Mouse (Mus musculus): ENCODE results near the gene Adamts15. TPM values are rescaled to one million over a fixed set of nuclear protein-coding genes. Genes with fewer than 3 reads are reported as not detected.

Adamts15 gene
- 6.8 and 8.0 TPM in 2 replicates for polyA plus RNA-seq (2015; fragmentation: Nextera tagmentation; extraction: Ambion mirVana)

DNA sequence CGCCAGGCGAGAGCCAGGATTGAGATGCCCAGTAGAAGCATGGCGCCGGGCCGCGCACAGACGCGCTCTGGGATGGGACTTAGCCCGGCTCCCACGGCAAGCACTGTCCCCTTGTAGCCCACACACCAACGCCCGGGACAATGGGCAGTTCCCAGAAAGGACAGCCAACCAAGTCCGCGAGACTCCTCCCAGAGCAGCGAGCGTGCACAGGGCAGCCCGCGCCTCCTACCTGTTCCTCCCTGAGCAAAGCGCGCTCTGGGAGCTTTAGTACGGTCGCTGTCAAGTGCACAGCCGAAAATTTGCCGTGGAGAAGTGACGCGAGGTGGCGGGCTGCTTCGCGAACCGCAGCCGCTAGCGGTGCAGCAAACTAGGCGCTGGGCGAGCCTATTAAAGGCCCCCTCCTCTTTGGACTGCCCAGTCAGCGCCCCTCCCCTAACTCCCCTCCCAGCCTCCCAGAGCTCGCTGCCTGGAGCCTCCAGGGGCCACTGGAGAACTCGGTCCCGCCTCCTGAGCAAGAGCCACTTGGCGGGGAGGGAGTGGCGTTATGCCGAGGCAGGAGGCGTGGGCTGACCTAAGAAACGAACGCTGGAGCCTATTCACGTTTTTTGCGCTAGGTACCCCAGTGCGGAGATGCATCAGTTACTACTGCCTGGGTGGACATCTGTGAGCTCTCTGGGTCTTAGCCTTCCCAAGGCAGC lies at the start of gene Adamts15:
Gene Adamts15, minus strand, starts transcription at position 256 of the 698 bp plus-strand sequence.
- H3K27me3 ChIP-seq, result peaks cover 26% of the 10 kb centered on the region
- ATAC-seq (replicated peaks; ENCODE audit: low FRiP score), result peak; percentile 94
- peaks cover 25% of the 10 kb centered on the region for H3K4me1 ChIP-seq
- under 1% methylated on average over 47 of the region's 47 CpGs for whole genome bisulfite sequencing
- peak within 1 kb of the TSS; percentile 46 for H3K9ac ChIP-seq
- no peak within 1 kb of the TSS for H3K27ac ChIP-seq
- H3K4me2 ChIP-seq, result peak within 1 kb of the TSS; percentile 82
- no peaks in the 10 kb centered on the region for H3K36me3 ChIP-seq
- no peaks in the 10 kb centered on the region for H3K9me3 ChIP-seq (replicated peaks)
- peak within 1 kb of the TSS; percentile 57 for H3K4me3 ChIP-seq (replicated peaks)

DNA sequence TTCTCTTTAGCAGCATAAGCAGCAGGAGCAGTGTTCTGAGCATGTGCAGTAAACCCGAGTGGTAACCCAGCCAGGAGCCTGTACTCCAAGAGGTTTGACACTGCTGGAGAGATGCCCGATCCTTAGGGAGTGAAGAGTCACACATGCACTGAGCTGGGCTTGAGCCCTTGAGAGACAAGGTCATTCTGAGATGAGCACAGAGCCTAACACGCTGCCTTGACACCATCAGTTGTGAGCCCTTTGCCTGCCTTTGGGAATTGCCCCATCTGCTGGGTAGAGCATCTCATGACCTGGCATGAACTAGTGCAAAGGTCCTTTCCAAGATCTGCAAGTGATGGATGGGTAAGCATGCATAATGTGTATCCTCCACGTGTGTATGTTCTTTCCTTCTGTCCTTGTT lies 49.7 kb upstream of the Adamts15 start:
- Histone ChIP-seq H3K4me2 (no peak overlapping the region), H3K27ac (no peak overlapping the region), H3K9ac (no peak overlapping the region), H3K27me3 (no peaks in the 10 kb centered on the region), H3K9me3 (replicated peaks) (no peaks in the 10 kb centered on the region), H3K36me3 (no peaks in the 10 kb centered on the region), H3K4me1 (no peaks in the 10 kb centered on the region), H3K4me3 (replicated peaks) (no peak overlapping the region)
- no peak for ATAC-seq (replicated peaks; ENCODE audit: low FRiP score)
- WGBS, result 62% methylated on average over 4 of the region's 4 CpGs

DNA sequence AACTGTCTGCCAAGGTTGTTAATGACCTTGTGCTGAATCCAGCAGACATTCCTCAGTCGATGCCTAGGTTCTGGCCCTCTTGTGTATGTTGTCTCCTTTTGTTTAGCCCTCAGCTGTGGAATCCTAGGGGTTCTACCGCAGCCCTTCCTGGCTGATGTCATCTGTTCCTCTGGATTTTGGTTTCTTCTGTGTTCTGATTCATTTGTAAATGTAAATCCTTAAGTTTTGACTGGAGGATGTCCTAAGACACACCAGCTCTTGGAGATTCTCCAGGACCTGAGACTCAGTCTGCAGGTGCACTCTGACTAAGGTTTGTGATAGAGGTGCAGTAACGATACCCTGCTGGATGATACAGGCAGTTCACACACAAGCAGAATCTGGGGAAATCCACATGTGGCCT lies 47.7 kb upstream of the Adamts15 start:
- H3K36me3 ChIP-seq, result no peaks in the 10 kb centered on the region
- WGBS, result 78% methylated on average over 3 of the region's 3 CpGs
- no peak overlapping the region for H3K4me2 ChIP-seq
- no peak overlapping the region for H3K9ac ChIP-seq
- no peaks in the 10 kb centered on the region for H3K27me3 ChIP-seq
- H3K9me3 ChIP-seq (replicated peaks), result no peaks in the 10 kb centered on the region
- no peak for ATAC-seq (replicated peaks; ENCODE audit: low FRiP score)
- H3K4me3 ChIP-seq (replicated peaks), result no peak overlapping the region
- H3K27ac ChIP-seq, result no peak overlapping the region
- no peaks in the 10 kb centered on the region for H3K4me1 ChIP-seq

DNA sequence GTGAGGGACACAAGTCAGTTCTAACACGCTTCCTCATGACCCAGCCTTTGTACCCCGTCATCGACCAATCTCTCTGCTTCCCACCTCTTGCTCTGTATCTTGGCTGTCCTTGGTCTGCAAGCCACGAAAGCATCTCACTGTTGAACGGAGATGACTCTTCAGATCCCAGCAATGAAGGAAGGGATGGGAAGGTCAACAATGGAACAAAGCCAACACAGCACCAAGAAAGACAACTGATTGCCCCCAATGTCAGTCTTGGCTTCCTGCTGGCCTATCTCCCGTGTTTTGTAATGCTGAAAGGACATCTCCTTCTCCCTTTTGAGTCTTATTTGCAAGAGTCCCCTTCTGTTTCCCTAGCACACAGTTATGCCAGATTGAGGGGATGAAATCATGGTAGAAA lies 45.9 kb upstream of the Adamts15 start:
- no peaks in the 10 kb centered on the region for H3K27me3 ChIP-seq
- WGBS, result 85% methylated on average over 6 of the region's 6 CpGs
- no peaks in the 10 kb centered on the region for H3K36me3 ChIP-seq
- ATAC-seq (replicated peaks; ENCODE audit: low FRiP score), result no peak
- H3K27ac ChIP-seq, result no peak overlapping the region
- no peak overlapping the region for H3K4me2 ChIP-seq
- no peaks in the 10 kb centered on the region for H3K9me3 ChIP-seq (replicated peaks)
- no peak overlapping the region for H3K4me3 ChIP-seq (replicated peaks)
- H3K4me1 ChIP-seq, result no peaks in the 10 kb centered on the region
- no peak overlapping the region for H3K9ac ChIP-seq

DNA sequence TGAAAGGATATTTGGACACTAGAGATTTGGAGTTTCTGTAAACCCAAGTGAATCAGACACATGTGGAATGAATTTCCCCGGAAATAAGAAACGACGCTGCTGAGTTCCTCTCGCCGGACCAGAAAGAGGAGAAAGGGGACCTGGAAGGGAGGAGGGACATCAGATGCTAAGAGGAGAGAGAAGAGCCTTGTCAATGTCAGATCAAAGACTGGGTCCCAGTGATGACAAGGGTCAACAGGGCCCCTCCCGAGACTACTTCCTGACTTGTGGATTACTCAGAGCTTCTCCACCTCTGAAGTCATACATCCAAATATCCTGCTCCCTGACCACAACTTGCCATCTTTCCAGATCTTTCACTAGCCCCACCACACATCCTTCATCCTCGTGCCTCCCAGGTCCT lies 44.6 kb upstream of the Adamts15 start:
- ATAC-seq (replicated peaks; ENCODE audit: low FRiP score), result no peak
- 54% methylated on average over 7 of the region's 7 CpGs for WGBS

DNA sequence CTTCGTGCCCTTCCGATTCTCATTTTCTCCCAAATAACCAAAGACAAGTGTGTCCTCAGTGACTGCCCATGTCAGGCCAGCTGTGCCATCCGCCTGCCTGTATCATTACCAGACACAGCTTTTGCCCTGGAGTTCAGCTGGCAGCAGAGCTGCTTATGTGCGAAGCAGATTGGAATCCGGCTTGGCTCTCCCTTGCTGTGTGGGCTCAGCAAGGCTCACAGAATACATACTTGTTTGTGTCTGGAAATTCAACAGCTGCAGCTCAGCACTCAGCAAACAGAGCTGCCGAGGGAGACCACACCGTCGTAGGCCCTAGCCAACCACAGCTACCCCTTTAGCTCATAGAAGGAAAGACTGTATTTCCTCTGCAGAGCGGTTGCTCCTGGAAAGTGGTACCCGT lies 42.4 kb upstream of the Adamts15 start:
- no peak for ATAC-seq (replicated peaks; ENCODE audit: low FRiP score)
- Histone ChIP-seq H3K27ac (no peak overlapping the region), H3K4me2 (no peak overlapping the region), H3K36me3 (no peaks in the 10 kb centered on the region), H3K4me1 (no peaks in the 10 kb centered on the region), H3K9ac (no peak overlapping the region), H3K4me3 (replicated peaks) (no peak overlapping the region), H3K9me3 (replicated peaks) (no peaks in the 10 kb centered on the region), H3K27me3 (no peaks in the 10 kb centered on the region)
- 78% methylated on average over 10 of the region's 10 CpGs for WGBS

More for the DNA sequence above, 44.6 kb upstream of the Adamts15 start:
- H3K9ac ChIP-seq, result no peak overlapping the region
- H3K4me2 ChIP-seq, result no peak overlapping the region
- H3K27ac ChIP-seq, result no peak overlapping the region
- no peaks in the 10 kb centered on the region for H3K9me3 ChIP-seq (replicated peaks)
- no peaks in the 10 kb centered on the region for H3K36me3 ChIP-seq
- H3K27me3 ChIP-seq, result no peaks in the 10 kb centered on the region
- no peak overlapping the region for H3K4me3 ChIP-seq (replicated peaks)
- no peaks in the 10 kb centered on the region for H3K4me1 ChIP-seq

DNA sequence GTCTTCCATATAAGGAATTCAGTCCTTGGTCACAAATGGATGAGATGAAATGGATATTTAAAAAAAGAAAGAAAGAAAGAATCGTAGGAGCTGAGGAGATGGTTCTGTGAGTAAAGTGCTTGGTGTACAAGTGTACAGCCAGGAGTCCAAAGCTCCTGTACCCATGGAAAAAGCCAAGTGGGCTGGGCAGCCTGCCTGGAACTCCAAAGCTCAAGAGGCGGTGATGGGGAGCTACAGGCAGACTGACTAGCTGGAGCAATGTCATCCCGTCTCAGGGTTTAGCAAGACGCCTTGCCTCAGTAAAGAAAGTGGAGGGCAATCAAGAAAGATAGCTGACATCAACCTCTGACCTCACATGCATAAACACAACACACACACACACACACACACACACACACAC lies 41.5 kb upstream of the Adamts15 start:
- Histone ChIP-seq H3K9me3 (replicated peaks) (no peaks in the 10 kb centered on the region), H3K4me2 (no peak overlapping the region), H3K4me3 (replicated peaks) (no peak overlapping the region), H3K9ac (no peak overlapping the region), H3K27me3 (no peaks in the 10 kb centered on the region), H3K4me1 (no peaks in the 10 kb centered on the region), H3K27ac (no peak overlapping the region), H3K36me3 (no peaks in the 10 kb centered on the region)
- ATAC-seq (replicated peaks; ENCODE audit: low FRiP score), result no peak
- WGBS, result 88% methylated on average over 4 of the region's 4 CpGs

DNA sequence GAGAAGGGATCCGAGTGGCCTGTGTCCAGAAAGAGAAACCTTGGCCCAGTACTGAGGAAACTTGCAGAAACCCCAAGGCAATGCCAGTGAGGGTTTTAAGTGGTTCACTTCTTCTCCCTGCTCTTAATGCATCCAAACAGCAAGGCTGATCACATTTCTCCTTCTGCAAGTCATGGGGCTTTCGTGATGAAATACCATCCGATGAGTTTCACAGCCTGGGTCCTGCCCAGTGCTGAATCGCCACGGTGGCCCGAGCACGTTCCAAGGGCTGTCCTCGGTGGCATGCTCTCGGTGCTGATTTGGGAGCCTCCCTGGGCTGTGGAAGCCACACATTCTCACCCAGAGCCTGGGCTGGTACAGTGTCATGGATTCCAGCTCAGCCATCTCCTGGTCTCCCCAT lies 33.0 kb upstream of the Adamts15 start:
- no peak overlapping the region for H3K4me3 ChIP-seq (replicated peaks)
- WGBS, result 82% methylated on average over 9 of the region's 9 CpGs

DNA sequence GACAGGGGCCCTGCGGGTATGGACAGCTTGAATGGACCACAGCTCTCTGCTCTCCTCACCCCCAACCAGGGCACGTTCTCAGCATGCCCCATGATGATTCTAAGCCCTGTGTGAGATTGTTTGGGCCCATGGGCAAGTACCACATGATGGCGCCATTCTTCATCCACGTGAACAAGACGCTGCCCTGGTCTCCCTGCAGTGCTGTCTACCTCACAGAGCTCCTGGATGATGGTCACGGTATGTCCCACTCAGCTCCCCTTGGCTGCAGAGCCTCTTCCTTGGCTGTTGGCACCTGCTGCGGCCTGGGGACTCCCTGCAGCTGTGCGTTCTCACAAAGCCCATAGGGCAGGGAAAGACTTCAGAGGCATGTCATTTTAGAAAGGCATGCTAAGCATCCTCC lies 31.0 kb upstream of the Adamts15 start:
- no peaks in the 10 kb centered on the region for H3K4me1 ChIP-seq
- H3K27me3 ChIP-seq, result no peaks in the 10 kb centered on the region
- no peak for ATAC-seq (replicated peaks; ENCODE audit: low FRiP score)
- no peak overlapping the region for H3K27ac ChIP-seq
- H3K36me3 ChIP-seq, result no peaks in the 10 kb centered on the region
- no peak overlapping the region for H3K9ac ChIP-seq
- no peak overlapping the region for H3K4me3 ChIP-seq (replicated peaks)
- 52% methylated on average over 8 of the region's 8 CpGs for WGBS
- H3K9me3 ChIP-seq (replicated peaks), result no peaks in the 10 kb centered on the region
- H3K4me2 ChIP-seq, result no peak overlapping the region

More for the DNA sequence above, 33.0 kb upstream of the Adamts15 start:
- Histone ChIP-seq H3K27me3 (no peaks in the 10 kb centered on the region), H3K9ac (no peak overlapping the region), H3K9me3 (replicated peaks) (no peaks in the 10 kb centered on the region), H3K36me3 (no peaks in the 10 kb centered on the region), H3K4me2 (no peak overlapping the region), H3K4me1 (no peaks in the 10 kb centered on the region), H3K27ac (no peak overlapping the region)
- ATAC-seq (replicated peaks; ENCODE audit: low FRiP score), result no peak

DNA sequence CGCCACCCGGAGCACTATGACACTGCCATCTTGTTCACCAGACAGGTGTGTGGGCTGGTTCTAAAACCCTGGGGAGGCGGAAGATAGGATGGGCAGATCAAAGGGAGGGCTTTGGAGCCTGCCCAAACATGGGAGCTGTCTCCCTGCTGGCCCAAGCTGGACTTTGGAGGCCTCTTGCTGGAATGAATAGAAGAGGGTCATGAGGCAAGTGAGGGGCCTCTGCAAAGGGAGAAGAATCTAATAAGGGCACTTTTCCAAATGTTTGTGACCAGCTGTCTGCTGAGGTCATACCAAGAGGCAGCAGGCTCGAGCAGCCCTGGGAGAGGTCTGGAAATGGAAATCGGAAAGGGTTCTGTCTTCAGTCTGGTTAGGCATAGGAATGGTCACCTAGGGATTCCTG lies 29.2 kb upstream of the Adamts15 start:
- Histone ChIP-seq H3K36me3 (no peaks in the 10 kb centered on the region), H3K27me3 (peaks cover 5% of the 10 kb centered on the region; the same call in 1 of the 2 replicates), H3K4me1 (no peaks in the 10 kb centered on the region), H3K4me3 (replicated peaks) (no peak overlapping the region), H3K9me3 (replicated peaks) (no peaks in the 10 kb centered on the region), H3K27ac (no peak overlapping the region), H3K9ac (no peak overlapping the region), H3K4me2 (no peak overlapping the region)
- 85% methylated on average over 5 of the region's 5 CpGs for WGBS
- no peak for ATAC-seq (replicated peaks; ENCODE audit: low FRiP score)

DNA sequence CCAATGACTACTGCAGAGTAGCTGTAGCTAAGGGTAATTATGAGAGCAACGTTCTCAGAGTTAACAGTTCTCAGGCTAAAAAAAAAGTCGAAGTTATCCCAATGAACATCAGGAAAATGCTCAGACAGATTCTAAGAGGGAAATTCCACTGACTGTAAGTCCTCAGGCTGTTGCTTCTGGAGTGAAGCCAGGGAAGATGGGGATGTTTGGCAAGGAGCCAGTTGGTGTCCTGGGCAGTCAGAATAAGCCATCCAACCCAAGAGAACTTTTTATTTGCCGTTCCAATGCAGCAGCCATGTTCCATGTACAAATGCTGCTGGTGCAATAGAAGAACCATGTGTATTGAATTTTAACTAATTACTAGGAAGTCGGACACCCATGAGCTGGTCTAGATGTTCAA lies 28.3 kb upstream of the Adamts15 start:
- Histone ChIP-seq H3K9ac (no peak overlapping the region), H3K27me3 (peaks cover 14% of the 10 kb centered on the region), H3K4me3 (replicated peaks) (no peak overlapping the region), H3K4me2 (no peak overlapping the region), H3K36me3 (no peaks in the 10 kb centered on the region), H3K9me3 (replicated peaks) (no peaks in the 10 kb centered on the region), H3K27ac (no peak overlapping the region), H3K4me1 (no peaks in the 10 kb centered on the region)
- no peak for ATAC-seq (replicated peaks; ENCODE audit: low FRiP score)
- WGBS, result 64% methylated on average over 4 of the region's 4 CpGs

DNA sequence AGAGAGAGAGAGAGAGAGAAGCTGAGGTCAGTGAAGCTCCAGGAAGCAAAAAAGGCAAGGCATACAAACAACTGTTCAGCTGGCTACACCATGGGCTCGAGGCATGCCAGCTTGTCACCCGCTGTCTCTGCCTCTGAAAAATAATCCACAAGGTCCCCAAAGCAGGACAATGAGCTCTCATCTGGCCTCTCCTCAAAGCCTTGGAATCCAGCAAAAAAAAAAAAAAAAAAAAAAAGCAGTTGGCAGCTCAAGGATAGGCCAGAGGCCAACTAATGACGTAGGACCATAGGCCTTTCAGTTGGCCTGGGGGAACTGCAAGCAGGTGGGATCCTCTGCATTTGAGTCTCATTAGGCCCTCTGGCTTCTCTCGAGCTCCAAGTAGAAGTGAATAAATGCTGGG lies 27.7 kb upstream of the Adamts15 start:
- ATAC-seq (replicated peaks; ENCODE audit: low FRiP score), result no peak
- 76% methylated on average over 4 of the region's 4 CpGs for WGBS
- Histone ChIP-seq H3K27ac (no peak overlapping the region), H3K27me3 (peaks cover 20% of the 10 kb centered on the region), H3K9me3 (replicated peaks) (no peaks in the 10 kb centered on the region), H3K4me2 (no peak overlapping the region), H3K9ac (no peak overlapping the region), H3K4me3 (replicated peaks) (no peak overlapping the region), H3K36me3 (no peaks in the 10 kb centered on the region), H3K4me1 (no peaks in the 10 kb centered on the region)

DNA sequence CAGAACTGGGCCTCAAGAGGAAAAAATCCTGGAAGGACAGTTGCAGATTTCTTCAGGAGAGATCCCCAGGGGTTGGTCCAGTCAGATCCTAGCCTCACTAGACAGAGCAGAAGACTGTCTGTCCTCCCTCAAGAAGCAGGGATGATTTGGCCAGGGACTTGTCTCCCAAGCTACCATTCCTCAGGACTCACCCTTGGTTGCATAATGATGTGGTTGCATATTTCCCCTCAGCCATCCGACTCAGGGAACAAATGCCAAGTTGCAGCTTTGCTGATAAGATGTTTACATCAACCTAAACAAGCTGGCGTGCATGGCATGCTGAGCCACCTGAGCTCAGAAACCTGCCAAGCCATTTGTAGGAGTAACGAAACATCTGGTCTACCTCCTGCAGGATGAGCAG lies 27.2 kb upstream of the Adamts15 start:
- Histone ChIP-seq H3K4me3 (replicated peaks) (no peak overlapping the region), H3K27me3 (peaks cover 26% of the 10 kb centered on the region), H3K9ac (no peak overlapping the region), H3K27ac (no peak overlapping the region), H3K9me3 (replicated peaks) (no peaks in the 10 kb centered on the region), H3K36me3 (no peaks in the 10 kb centered on the region), H3K4me2 (no peak overlapping the region), H3K4me1 (no peaks in the 10 kb centered on the region)
- 80% methylated on average over 3 of the region's 3 CpGs for WGBS
- ATAC-seq (replicated peaks; ENCODE audit: low FRiP score), result no peak
